Mouse (Mus musculus) kidney, postnatal 0 days (tissue): Measurements from ENCODE around the gene Hrasls5. TPM values are rescaled to one million over a fixed set of nuclear protein-coding genes. Genes with fewer than 3 reads are reported as not detected.

Experiments used
- ATAC-seq: fragments of 200-750 bp; cut with Nextera tagmentation; replicated peaks from 2 replicates; pipeline ENCODE4 v1.8.0; 2017; ENCODE audit warnings: low read depth, moderate number of reproducible peaks, moderate TSS enrichment, moderate library complexity; ENCODE audit not compliant: low FRiP score
- DNase-seq: peaks from one replicate; pipeline ENCODE4 v3.0.0-alpha.2; 2016; ENCODE audit warnings: low spot score
- H3K27ac ChIP-seq: fragments of 300-500 bp; sonication (generic); 2 replicates; pipeline ENCODE4 v1.5.1; 2014; ENCODE audit warnings: mild to moderate bottlenecking
- H3K27me3 ChIP-seq: fragments of 300-500 bp; sonication (generic); 2 replicates; pipeline ENCODE4 v1.6.1; 2014; ENCODE audit warnings: low read length, mixed read lengths; ENCODE audit not compliant: insufficient read depth
- H3K36me3 ChIP-seq: fragments of 300-500 bp; sonication (generic); 2 replicates; pipeline ENCODE4 v1.6.1; 2014; ENCODE audit warnings: low read length, mixed read lengths; ENCODE audit not compliant: insufficient read depth
- H3K4me1 ChIP-seq: fragments of 300-500 bp; sonication (generic); replicated peaks from 2 replicates; pipeline ENCODE4 v1.6.1; 2014; ENCODE audit warnings: antibody characterized with exemption, low read length, mixed read lengths; ENCODE audit not compliant: insufficient read depth
- H3K4me2 ChIP-seq: fragments of 300-500 bp; sonication (generic); 2 replicates; pipeline ENCODE4 v1.6.1; 2014; ENCODE audit warnings: mild to moderate bottlenecking, low read length, moderate library complexity, mixed read lengths
- H3K4me3 ChIP-seq: fragments of 300-500 bp; sonication (generic); replicated peaks from 2 replicates; pipeline ENCODE4 v1.5.1; 2014; ENCODE audit warnings: low read depth, low read length
- H3K9ac ChIP-seq: fragments of 300-500 bp; sonication (generic); 2 replicates; pipeline ENCODE4 v1.6.1; 2014; ENCODE audit warnings: low read depth, low read length
- H3K9me3 ChIP-seq: fragments of 300-500 bp; sonication (generic); replicated peaks from 2 replicates; pipeline ENCODE4 v1.6.1; 2016; ENCODE audit warnings: low read length, inconsistent platforms, mixed read lengths
- CTCF ChIP-seq: IDR thresholded peaks from 2 replicates; pipeline ENCODE4 v1.5.1; 2016; ENCODE audit warnings: antibody characterized with exemption, low read depth, mild to moderate bottlenecking, moderate library complexity
- WGBS: fragments of 180-500 bp; shearing (Covaris S2); extraction: QIAGEN DNeasy Blood & Tissue Kit; methylation state at CpG from one replicate; pipeline ENCODE4 v1.1.7; 2014; 5-methylcytosine and 5-hydroxymethylcytosine counted together
- polyA plus RNA-seq: library from polyadenylated mRNA; unstranded; fragments of >200 nt; fragmentation: Nextera tagmentation; extraction: Ambion mirVana; gene quantifications from 2 replicates; pipeline ENCODE4 v1.2.1, GENCODE M21; 2015

The Hrasls5 gene
- polyA plus RNA-seq: 0.28 and 0.36 TPM in 2 replicates

DNA sequence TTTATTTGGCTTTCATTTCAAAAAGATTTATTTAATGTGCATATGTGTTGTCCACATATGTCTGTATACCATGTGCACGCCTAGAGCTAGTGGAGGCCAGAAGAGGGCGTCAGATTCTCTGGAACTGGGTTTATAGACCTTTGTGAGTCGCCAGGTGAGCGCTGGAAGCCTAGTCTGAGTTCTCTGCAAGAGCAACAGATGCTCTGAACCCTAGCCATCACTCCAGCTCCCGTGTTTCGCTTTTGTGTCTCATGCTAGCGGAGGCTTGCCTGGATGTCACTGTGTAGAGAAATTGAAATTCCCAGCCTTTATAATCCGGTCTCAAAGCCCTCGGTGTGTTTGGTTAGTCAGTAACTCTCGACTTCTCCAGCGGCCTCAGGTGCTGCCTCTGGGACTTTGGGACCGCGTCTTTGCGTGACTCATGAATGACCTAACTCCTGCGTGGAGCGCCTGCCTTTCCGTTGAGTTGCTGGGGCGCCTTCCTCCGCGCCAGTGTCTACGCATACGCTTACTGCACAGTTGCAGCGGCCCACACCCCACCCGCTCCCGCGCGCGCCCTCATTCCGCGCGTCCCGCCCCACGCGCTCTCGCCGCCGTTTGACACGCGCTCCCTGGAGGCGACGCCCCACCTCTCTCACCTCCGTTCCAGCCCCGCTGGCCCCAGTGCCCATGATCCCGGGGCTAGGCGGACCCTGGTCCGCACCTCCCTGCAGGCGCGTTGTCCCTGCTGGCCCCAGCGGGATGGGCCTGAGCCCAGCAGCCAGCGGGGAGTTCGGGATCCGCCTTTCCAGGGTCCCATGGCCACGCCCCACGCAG, at the start of gene Hrasls5:
Gene Hrasls5 (plus strand): TSS at position 600 of the 816 bp plus-strand sequence.
- H3K9ac ChIP-seq: peak within 1 kb of the TSS; percentile 44
- TF ChIP-seq CTCF: peak; percentile 36
- no peaks in the 10 kb centered on the region for H3K9me3 ChIP-seq
- H3K4me1 ChIP-seq: 0 out of 2 replicates have a peak, but pooled peaks cover under 1% of the 10 kb centered on the region
- no peaks in the 10 kb centered on the region for H3K36me3 ChIP-seq
- H3K27ac ChIP-seq: no peak within 1 kb of the TSS
- peak; percentile 37 for DNase-seq
- H3K4me2 ChIP-seq: peak within 1 kb of the TSS; percentile 60
- H3K27me3 ChIP-seq: no peaks in the 10 kb centered on the region
- H3K4me3 ChIP-seq: peak within 1 kb of the TSS; percentile 36
- peak; percentile 74 for ATAC-seq
- 3% methylated on average over 54 of the region's 54 CpGs for WGBS

DNA sequence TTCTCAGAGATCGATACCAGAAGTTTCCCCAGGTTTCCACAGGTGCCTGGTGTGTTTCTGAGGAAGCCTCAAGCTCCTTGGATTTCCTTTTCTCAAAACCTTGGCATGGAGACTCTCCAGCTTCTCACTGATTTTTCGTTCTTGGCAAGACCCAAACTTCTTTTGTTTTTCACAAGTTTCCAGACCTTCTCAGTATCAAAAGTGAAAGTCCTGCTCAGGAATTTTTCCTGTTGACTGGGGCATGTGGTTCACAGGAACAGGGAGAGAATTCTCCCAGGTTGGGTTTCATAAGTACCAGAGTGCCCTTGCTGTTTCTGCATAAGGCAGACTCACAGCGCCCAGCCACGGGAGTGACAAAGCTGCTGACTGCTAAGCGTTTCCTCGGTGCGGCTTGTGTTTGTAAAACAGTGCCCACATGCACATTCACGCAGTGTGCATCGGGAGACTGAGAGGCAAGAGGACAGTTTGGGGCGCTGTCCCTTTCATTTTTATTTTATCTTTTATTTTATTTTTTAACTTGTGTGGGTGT, 49.7 kb upstream of the Hrasls5 start:
- H3K4me2 ChIP-seq: no peak overlapping the region
- H3K4me3 ChIP-seq: no peak overlapping the region
- H3K9me3 ChIP-seq: no peaks in the 10 kb centered on the region
- H3K9ac ChIP-seq: no peak overlapping the region
- H3K4me1 ChIP-seq: peaks cover 5% of the 10 kb centered on the region; the same call in 1 of the 2 replicates
- no peaks in the 10 kb centered on the region for H3K27me3 ChIP-seq
- WGBS: 76% methylated on average over 10 of the region's 10 CpGs
- H3K27ac ChIP-seq: no peak overlapping the region
- ATAC-seq: no peak
- TF ChIP-seq CTCF: no peak
- DNase-seq: no peak
- no peaks in the 10 kb centered on the region for H3K36me3 ChIP-seq

DNA sequence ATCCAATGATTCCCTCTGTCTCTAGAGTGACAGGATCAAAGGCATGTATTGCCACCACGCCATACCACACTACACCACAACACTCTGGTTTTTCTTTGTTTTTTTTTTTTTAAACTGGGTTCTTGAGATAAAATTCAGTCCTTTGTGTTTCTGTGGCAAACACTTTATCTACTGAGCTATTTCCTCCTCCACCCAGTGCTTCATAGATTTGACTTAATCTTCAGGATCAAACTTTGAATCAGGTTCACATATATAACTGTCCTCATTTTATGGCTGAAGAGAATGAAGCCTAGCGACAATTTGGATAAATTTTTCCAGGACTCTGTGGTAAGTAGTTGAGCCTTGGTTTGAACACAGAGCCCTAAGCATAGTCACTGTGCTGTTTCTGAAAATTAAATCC, 48.7 kb upstream of the Hrasls5 start:
- no peak for TF ChIP-seq CTCF

GRCm38 (mm10) chr19:7564457-7564856, 47.9 kb upstream of the Hrasls5 start:
- H3K27ac ChIP-seq: no peak overlapping the region
- no peak for DNase-seq
- ATAC-seq: no peak

More for the DNA sequence above, 48.7 kb upstream of the Hrasls5 start:
- Histone ChIP-seq H3K9ac (no peak overlapping the region), H3K27ac (no peak overlapping the region), H3K27me3 (no peaks in the 10 kb centered on the region), H3K36me3 (no peaks in the 10 kb centered on the region), H3K4me2 (no peak overlapping the region), H3K9me3 (no peaks in the 10 kb centered on the region), H3K4me1 (no peaks in the 10 kb centered on the region), H3K4me3 (no peak overlapping the region)
- ATAC-seq (no peak), DNase-seq (no peak)
- WGBS: 80% methylated on average over 2 of the region's 2 CpGs

DNA sequence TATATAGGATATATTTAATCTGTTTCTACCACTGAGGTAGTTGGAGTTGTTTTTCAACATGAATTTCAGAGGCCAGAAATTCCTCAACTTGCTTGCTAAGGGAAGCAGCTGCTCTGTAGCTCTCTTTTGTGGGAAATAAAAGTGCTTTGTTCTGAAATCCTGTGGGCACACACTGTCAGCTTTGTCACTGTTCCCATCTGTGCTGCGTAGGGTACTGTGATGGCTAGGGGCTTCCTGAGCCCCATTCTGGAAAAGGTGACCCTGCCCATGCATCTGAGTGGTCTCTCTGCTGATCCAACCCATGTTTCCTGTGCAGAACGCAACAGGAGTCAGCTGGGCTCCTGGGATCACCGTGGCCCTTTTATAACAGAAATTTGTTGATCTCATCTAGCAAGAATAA, 45.5 kb upstream of the Hrasls5 start:
- DNase-seq (no peak), ATAC-seq (no peak)
- Histone ChIP-seq H3K4me2 (no peak overlapping the region), H3K9ac (no peak overlapping the region), H3K27ac (no peak overlapping the region), H3K4me1 (no peaks in the 10 kb centered on the region), H3K36me3 (no peaks in the 10 kb centered on the region), H3K4me3 (no peak overlapping the region), H3K27me3 (no peaks in the 10 kb centered on the region), H3K9me3 (no peaks in the 10 kb centered on the region)
- 81% methylated on average over 3 of the region's 3 CpGs for WGBS
- no peak for TF ChIP-seq CTCF

More at GRCm38 (mm10) chr19:7564457-7564856, 47.9 kb upstream of the Hrasls5 start:
- H3K9me3 ChIP-seq: no peaks in the 10 kb centered on the region
- no peak overlapping the region for H3K4me2 ChIP-seq
- 70% methylated on average over 1 of the region's 1 CpGs for WGBS
- no peaks in the 10 kb centered on the region for H3K36me3 ChIP-seq
- H3K4me3 ChIP-seq: no peak overlapping the region
- H3K9ac ChIP-seq: no peak overlapping the region
- no peaks in the 10 kb centered on the region for H3K4me1 ChIP-seq
- no peak for TF ChIP-seq CTCF
- no peaks in the 10 kb centered on the region for H3K27me3 ChIP-seq

DNA sequence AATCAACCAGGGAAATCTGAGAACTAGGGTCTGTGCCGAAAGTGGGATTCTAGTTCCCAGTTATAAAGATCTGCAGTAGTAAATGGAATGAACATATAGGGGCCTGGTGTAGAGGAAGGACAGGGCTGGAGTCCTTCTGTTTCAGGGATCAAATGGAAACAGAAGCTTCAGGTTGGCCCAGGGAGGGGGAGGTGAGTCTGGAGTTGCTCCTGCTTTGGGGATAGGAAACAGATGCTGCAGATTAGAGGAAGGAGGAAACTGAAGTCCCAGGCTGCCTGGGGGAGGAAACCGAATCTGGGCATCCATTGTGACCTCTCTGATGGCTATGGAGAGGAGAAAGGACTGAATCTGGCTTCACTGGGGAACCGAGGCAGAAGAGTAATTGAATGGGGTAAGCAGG, 44.0 kb upstream of the Hrasls5 start:
- no peak for ATAC-seq
- peak; percentile 63 for DNase-seq
- no peak overlapping the region for H3K9ac ChIP-seq
- no peaks in the 10 kb centered on the region for H3K9me3 ChIP-seq
- no peak overlapping the region for H3K4me2 ChIP-seq
- 6% methylated on average over 3 of the region's 3 CpGs for WGBS
- no peak overlapping the region for H3K27ac ChIP-seq
- no peaks in the 10 kb centered on the region for H3K36me3 ChIP-seq
- H3K4me3 ChIP-seq: no peak overlapping the region
- no peaks in the 10 kb centered on the region for H3K4me1 ChIP-seq
- no peak for TF ChIP-seq CTCF
- H3K27me3 ChIP-seq: no peaks in the 10 kb centered on the region
